ENCODE assay signal across 17 mouse cellular contexts in genomic region chr5:66543344-66543743, GRCm38 (mm10).
DNase-seq lines count a peak whose midpoint lies in the region; ATAC-seq and TF ChIP-seq lines count a peak whose summit lies in the region.
"Had no signal": no experiment of that assay in that cellular context is flagged by ENCODE, and none has a peak within 500 bp of the region (broad histone marks: within the 10 kb centered on the region; RNA-seq: fewer than 3 reads in every experiment).

No protein-coding gene starts in this region.

- H3K27me3 ChIP-seq in forebrain, embryonic 11.5 days (ENCODE audit: control insufficient read depth, insufficient read depth, low read length): no peaks in the 10 kb centered on the region
- no peaks in the 10 kb centered on the region for H3K27me3 ChIP-seq in forebrain, embryonic 15.5 days
- H3K27me3 ChIP-seq in limb, embryonic 12.5 days: no peaks in the 10 kb centered on the region
- H3K27me3 ChIP-seq: heart, embryonic 13.5 days; liver, embryonic 15.5 days; stomach, embryonic 15.5 days had no signal

- no peak for ATAC-seq in forebrain, embryonic 11.5 days (replicated peaks; ENCODE audit: low FRiP score)
- ATAC-seq in forebrain, embryonic 15.5 days (replicated peaks): no peak
- 0 out of 2 replicates have a peak, but pooled peaks have one; percentile 44 for ATAC-seq in limb, embryonic 12.5 days (ENCODE audit: insufficient number of reproducible peaks, insufficient read depth, low FRiP score, low TSS enrichment, low read depth)
- ATAC-seq: inflammation-experienced regulatory T-cells, adult 6 months had no signal

- TF ChIP-seq CTCF in left cerebral cortex, adult 2 months (IDR thresholded peaks at IDR 0.05): no peak

- no peaks in the 10 kb centered on the region for H3K36me3 ChIP-seq in forebrain, embryonic 11.5 days (ENCODE audit: control insufficient read depth, insufficient read depth, low read length)
- H3K36me3 ChIP-seq in forebrain, embryonic 15.5 days: no peaks in the 10 kb centered on the region
- H3K36me3 ChIP-seq in limb, embryonic 12.5 days: 0 out of 2 replicates have a peak, but pooled peaks cover 3% of the 10 kb centered on the region
- H3K36me3 ChIP-seq: liver, embryonic 15.5 days; stomach, embryonic 15.5 days had no signal

- H3K9me3 ChIP-seq in forebrain, embryonic 11.5 days (ENCODE audit: control insufficient read depth, low read length): no peaks in the 10 kb centered on the region
- H3K9me3 ChIP-seq in forebrain, embryonic 15.5 days: no peaks in the 10 kb centered on the region
- no peaks in the 10 kb centered on the region for H3K9me3 ChIP-seq in limb, embryonic 12.5 days
- H3K9me3 ChIP-seq: liver, embryonic 15.5 days; stomach, embryonic 15.5 days had no signal

- no peak overlapping the region for H3K9ac ChIP-seq in forebrain, embryonic 11.5 days (ENCODE audit: low read length)
- no peak overlapping the region for H3K9ac ChIP-seq in forebrain, embryonic 15.5 days (replicated peaks)
- no peak overlapping the region for H3K9ac ChIP-seq in limb, embryonic 12.5 days (replicated peaks)
- H3K9ac ChIP-seq: heart, embryonic 13.5 days; liver, embryonic 15.5 days; stomach, embryonic 15.5 days had no signal

- peak; percentile 26 for DNase-seq in forebrain, embryonic 11.5 days (ENCODE audit: low spot score)
- DNase-seq in left cerebral cortex, adult 2 months (ENCODE audit: extremely low spot score in 1 of 2, low spot score in 2 of 2): no peak
- no peak for DNase-seq in left cerebral cortex, postnatal 14 days (ENCODE audit: low spot score in 2 of 2)
- DNase-seq in 3T3-L1 (ENCODE audit: low read depth, low spot score): peak; percentile 56
- no peak for DNase-seq in retina, postnatal 1 day
- no peak for DNase-seq in ovary, postnatal 10 days (ENCODE audit: low spot score)
- DNase-seq: B cell, adult 2 months; cerebellum, adult 11-12 months; layer of hippocampus, adult 9-11 months; right cerebral cortex, adult 18-20 months; thymus, postnatal 14 days had no signal

- peaks cover 3% of the 10 kb centered on the region; the same call in 1 of the 2 replicates for H3K4me1 ChIP-seq in forebrain, embryonic 11.5 days (replicated peaks; ENCODE audit: control insufficient read depth, insufficient read depth, low read length)
- H3K4me1 ChIP-seq in forebrain, embryonic 15.5 days: peaks cover 10% of the 10 kb centered on the region
- peaks cover 32% of the 10 kb centered on the region for H3K4me1 ChIP-seq in limb, embryonic 12.5 days (replicated peaks)
- H3K4me1 ChIP-seq: liver, embryonic 15.5 days; stomach, embryonic 15.5 days had no signal

- intact Hi-C loops in left cerebral cortex, adult 2 months (cut with DNase I): no loop called here
- intact Hi-C loops in left cerebral cortex, postnatal 14 days (cut with DNase I): no loop called here

- no peak overlapping the region for H3K4me2 ChIP-seq in forebrain, embryonic 11.5 days (ENCODE audit: low read depth, low read length, severe bottlenecking)
- no peak overlapping the region for H3K4me2 ChIP-seq in forebrain, embryonic 15.5 days (replicated peaks)
- H3K4me2 ChIP-seq in limb, embryonic 12.5 days: 0 out of 2 replicates have a peak overlapping the region, but pooled peaks have one; percentile 17
- H3K4me2 ChIP-seq: heart, embryonic 13.5 days; liver, embryonic 15.5 days; stomach, embryonic 15.5 days had no signal

- H3K4me3 ChIP-seq in forebrain, embryonic 11.5 days (ENCODE audit: low read depth, low read length): no peak overlapping the region
- H3K4me3 ChIP-seq in forebrain, embryonic 15.5 days: no peak overlapping the region
- H3K4me3 ChIP-seq in left cerebral cortex, adult 2 months: no peak overlapping the region
- H3K4me3 ChIP-seq in limb, embryonic 12.5 days (replicated peaks): no peak overlapping the region
- H3K4me3 ChIP-seq: heart, embryonic 13.5 days; liver, embryonic 15.5 days; stomach, embryonic 15.5 days had no signal

- WGBS in forebrain, embryonic 11.5 days: 68% methylated on average over 6 of the region's 6 CpGs
- 76% methylated on average over 6 of the region's 6 CpGs for WGBS in forebrain, embryonic 15.5 days
- 61% methylated on average over 6 of the region's 6 CpGs for WGBS in limb, embryonic 12.5 days

- H3K27ac ChIP-seq in forebrain, embryonic 11.5 days (ENCODE audit: low read depth, low read length): no peak overlapping the region
- no peak overlapping the region for H3K27ac ChIP-seq in forebrain, embryonic 15.5 days (replicated peaks)
- peak overlapping the region; percentile 19; the same call in 1 of the 2 replicates for H3K27ac ChIP-seq in left cerebral cortex, adult 2 months
- H3K27ac ChIP-seq in limb, embryonic 12.5 days: peak overlapping the region; percentile 77
- H3K27ac ChIP-seq: heart, embryonic 13.5 days; liver, embryonic 15.5 days; stomach, embryonic 15.5 days had no signal

Comparison
In these comparisons a context has a peak if more than half of its experiments do, and no peak if none do; other contexts are left out.
1. DNase-seq: peak in forebrain, embryonic 11.5 days (single experiment) and 3T3-L1 (single experiment); none in left cerebral cortex, adult 2 months (0 of 2), left cerebral cortex, postnatal 14 days (0 of 2), retina, postnatal 1 day (single experiment) and ovary, postnatal 10 days (single experiment).
2. H3K27ac ChIP-seq: peak in left cerebral cortex, adult 2 months (single experiment) and limb, embryonic 12.5 days (single experiment); none in forebrain, embryonic 11.5 days (single experiment) and forebrain, embryonic 15.5 days (single experiment).